Mouse (Mus musculus) frontal cortex, postnatal 10 days (tissue): ENCODE measurements around the gene Rassf1.

Experiments used
- DNase-seq, 2 experiments: peaks; one replicate each; pipeline ENCODE4 v3.0.0; 2022; ENCODE audit warnings: low spot score in 2 of 2, mixed read lengths in 1 of 2

Gene Rassf1

DNA sequence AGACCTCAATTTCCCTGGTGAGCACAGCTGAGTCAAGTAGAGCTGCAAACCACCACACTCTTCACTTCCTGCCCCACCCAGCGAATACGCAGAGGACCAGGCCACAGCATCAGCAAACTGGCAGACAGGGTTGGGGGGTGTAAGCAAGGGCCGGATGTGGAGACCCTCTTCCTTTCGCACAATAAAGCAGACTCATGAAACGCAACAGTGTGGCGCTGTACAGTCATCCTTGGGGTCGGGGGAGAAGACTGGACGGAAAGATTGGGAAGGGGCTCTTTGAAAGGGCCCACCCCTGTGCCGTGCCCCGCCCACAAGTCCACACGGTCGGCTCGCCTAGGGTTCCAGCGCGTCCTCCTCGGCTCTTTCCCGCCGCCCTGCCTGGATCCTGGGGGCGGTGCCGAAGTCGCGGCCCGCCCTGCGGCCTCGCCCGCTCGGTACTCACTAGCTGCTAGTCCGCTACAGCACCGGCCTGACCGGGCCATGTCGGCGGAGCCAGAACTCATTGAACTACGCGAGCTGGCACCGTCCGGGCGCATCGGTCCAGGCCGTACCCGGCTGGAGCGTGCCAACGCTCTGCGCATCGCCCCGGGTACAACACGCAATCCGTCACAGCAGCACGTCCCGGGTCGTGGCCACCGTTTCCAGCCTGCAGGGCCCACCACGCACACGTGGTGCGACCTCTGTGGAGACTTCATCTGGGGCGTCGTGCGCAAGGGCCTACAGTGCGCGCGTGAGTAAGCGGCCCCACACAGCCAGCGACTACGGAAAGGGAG, at the start of gene Rassf1:
Gene Rassf1 (plus strand): TSS at position 439 of the 773 bp plus-strand sequence.
- DNase-seq: no peak

DNA sequence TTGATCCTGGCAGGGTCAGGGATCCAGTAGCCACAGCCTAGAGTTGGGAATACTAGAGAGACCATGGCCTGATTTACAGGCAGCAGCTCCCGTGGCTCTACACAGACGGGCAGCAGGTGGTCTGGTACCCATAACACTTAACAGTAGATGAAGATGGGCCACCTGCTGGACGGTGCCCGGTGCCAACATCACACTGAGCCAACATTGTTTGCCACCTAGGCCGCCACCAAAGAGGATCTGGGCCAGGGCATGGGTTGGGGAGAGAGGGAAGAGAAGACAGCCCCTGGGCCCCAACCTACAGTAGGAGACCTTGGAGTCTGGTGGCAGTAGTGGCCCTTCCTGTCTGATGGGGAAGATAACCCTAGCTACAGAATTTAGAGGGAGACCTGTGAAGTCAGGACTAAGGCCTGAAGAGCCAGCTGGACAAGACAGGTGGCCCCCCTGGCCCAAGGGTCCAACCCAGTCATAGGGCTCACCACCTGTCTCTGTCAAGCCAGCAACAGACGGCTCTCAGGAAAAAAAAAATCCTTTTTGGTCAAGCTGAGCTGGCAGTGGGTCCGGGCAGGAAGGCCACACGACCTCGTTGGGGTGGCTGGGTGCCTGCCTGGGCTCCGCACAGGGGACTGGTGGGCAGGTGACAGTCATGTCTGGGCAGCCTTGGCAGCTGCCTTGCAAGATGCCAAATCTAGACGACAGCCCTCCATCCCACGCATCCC, 49.1 kb upstream of the Rassf1 start:
- no peak for DNase-seq

DNA sequence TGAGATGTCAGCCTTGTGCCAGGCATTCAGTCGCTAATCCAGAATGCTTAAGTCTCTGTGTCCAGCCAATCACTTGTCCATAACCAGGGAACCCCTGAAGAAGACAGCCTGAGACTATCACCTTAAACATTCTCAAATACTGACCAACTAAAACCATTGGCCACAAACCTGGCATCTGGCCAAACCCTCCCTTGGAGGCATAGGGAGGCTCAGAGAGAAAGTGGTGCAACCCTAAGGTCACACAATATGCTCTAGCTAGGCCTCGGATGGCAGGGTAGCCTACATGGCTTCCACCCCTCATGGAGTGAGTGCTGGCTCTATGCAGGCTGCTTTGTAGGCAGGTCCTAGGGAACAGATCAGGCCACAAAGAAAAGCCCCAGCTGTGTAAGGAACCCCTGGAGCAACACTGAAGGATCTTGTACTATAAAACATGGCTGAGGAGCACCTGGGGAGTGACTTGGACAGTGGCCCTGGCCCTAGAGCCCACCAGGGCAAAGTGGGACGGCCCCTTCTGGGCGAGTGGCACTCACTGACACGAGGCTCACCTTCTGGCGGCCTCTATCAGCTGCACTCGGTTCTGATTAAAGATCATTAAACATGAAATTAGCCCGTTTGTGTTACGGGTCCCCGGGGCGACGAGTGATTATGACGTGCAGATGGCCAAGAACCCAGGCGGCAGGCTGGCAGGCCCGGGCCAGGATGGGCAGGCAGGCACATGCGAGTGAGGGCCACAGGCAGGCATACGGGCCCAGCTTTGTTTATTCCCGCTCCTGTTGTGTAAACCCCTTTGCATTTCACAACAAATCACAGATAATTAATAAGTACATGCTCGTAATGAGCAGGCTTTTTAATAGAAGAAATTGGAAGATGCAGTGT, 46.5 kb upstream of the Rassf1 start:
- DNase-seq: no peak

DNA sequence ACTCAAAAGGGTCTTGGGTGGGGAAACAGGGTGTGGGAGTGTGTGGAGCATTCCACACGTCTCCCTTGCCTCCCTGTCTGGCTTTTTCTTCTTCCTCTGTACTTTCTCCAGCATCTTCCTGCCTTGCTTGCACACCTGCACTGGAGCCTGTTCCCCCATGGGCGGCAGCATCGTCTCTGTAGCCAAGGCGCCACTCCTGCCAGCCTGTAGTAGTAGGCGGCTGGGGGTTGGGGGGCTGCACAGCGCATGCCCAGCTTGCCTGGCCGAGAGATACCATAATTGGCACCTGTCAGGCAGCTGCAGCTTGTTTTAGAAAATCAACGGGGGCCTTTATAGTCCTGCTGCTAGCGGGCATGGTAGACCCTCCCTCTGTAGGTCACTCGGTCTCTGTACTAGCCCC, 43.1 kb upstream of the Rassf1 start:
- DNase-seq: peak; percentile 66 to 67

DNA sequence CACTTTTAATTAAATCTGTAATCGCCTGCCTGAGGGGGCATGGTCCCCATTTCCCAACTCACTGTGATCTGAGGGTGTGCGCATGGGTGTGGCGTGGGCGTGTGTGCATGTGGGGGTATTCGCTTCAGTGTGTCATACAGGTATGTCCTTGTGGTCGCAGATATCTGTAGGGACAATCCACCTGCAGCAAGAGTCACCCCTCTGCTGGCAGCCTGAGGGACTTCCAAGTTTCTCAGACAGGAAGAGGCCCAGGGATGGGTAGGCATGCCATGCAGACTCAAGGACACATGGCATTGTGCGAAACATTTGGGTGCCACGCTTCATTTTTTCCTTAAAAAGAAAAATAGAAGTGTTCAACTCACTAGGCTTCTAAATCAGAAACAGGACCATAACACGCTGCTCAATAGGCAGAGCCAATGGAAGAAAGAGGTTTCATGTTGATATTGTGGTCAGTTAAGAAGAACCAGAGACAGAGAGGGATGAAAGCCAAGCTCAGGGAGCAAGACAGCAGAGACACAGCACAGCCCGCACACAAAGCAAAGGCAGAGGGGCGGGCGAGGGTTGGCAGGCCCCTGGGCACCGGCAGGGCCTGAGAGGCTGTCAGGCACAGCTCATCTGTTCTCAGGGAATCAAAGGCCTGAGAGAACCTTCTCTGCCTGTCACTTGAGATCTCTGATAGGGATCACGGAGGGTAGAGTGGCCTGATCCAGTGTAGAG, 40.8 kb upstream of the Rassf1 start:
- no peak for DNase-seq

DNA sequence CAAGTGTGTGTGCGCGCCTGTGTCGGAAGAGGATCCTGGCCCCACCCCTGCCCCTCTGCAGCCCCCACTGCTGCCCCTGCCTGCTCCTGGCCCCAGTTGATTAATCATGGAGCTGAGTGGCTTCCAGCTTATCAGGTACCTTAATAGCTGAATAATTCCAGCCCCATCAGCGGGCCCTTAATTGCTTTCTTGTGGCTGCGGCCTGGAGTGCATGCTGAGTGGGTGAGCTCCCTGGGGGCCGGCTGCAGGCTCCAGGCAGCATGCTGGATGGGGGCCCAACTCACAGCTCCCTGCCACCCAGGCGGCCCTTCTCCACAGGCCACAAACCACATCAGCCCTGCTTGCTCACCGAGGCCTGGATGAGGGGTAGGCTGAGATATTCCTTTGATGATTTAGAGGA, 39.9 kb upstream of the Rassf1 start:
- DNase-seq: no peak

DNA sequence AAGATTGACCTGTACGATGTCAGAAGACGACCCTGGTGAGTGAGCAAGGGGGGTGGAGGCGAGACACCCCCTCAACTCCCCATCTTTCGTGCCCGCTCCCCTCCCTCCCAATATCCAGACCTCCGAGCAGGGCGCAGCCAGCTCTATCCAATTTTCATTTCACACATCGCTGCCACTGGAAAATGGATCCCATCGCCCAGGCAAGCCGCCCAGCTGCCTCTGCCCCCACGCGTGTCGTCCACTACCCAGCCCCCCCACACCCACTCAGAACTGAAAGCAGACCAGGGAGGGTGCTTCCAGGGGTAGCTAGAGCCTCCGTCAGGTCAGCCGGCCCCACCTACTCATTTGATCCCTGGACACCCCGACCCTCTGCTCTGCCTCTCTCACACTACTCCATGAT, 39.0 kb upstream of the Rassf1 start:
- DNase-seq: no peak

DNA sequence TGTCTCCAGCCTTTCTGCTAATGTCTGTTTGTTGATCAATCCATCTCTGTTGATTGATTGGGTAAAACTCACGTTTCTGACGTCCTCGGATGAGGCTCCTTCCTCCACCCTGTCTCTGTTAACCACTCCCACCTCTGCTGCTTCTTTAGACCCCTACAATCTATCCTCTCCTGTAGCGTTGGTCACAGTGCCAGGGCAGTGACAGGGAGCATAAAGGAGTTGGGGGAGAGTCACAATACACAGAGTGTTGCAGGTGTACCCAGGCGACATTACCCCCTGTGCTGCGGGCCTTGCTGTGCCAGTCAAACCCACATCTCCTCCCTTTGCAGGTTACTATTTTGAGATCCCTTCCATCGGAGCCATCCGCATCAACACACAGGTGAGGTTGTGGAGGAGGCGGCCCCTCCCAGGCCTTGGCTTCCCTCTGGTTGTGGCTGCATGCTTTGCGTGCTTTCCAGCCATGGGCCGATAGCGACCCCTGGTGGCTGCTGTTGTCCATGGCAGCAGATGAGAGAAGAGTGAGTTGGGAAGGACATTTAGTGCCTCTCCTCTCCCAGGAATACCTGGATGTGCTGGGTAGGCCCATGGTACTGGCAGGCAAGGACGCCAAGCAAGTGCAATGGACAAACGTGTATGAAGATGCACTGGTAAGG, 36.9 kb upstream of the Rassf1 start:
- peak; percentile 64 to 85 for DNase-seq

DNA sequence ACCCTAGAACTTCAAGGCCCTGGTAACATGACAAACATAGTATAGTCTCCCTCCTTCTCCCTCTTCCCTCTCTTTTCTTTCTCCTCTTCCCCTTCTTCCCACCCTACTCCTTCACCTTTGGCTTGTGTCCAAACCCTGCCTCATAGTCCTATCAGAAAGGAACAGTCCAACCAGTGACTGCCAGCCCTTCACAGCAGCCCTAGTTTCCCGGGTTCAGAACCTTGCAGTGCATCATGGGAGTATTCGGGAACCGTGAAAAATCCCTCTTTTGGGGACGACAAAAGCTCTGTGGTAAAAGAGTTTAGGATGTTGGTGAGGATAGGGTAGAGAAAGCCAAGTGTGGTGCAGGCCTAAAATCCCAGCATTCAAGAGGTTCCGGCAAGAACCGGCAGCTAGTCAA, 31.0 kb upstream of the Rassf1 start:
- DNase-seq: no peak

DNA sequence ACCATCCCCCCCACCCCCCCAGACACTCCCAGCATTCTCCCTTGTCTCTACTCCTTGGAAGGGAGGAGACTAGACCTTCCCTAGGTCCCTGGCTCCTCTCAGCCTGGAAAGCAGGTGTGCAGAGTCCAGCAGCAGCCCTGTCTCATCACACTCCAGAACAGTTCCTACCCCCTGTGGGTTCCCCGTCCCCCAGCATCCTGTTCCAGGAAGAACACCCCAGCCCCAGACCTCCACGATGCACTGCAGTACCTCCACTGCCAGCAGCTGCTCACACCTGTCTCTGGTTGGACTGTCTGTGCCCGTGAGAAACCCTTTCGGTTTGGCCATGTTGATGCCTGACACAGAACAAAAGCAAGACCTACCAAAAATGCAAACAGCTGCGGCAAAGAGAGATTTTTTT, 30.2 kb upstream of the Rassf1 start:
- no peak for DNase-seq

DNA sequence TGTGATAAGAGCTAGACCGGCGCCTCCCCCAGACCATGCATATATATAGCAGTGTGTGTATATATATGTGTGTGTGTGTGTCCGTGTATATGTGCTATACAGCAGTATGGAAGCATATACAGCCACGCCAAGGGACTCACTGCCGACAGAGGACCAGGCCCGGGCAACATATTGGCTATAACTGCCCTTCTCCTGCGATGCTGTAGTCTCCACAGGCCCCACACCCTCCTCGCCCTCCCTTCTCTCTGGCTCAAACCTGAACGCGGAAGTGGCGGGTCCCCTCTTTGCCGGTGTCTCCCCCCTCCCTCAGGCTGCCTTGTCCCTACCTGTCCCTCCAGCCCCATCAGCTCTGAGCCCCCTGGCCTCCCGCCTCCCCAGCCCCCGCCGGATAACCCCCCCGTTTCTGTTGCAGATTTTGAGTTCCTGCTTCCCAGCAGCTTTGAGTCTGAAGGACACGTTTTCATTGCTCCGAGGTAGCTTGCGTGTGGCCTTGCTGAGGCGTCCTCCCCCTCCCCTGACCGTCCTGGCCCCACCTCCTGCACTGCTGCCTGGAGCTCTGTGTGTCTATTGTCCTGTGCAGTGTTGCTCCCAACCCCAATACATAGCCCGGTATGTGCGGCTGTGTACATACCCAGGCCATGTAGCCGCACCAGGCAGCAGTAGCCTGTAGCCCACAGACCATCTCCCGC, 29.5 kb upstream of the Rassf1 start:
- DNase-seq: no peak

DNA sequence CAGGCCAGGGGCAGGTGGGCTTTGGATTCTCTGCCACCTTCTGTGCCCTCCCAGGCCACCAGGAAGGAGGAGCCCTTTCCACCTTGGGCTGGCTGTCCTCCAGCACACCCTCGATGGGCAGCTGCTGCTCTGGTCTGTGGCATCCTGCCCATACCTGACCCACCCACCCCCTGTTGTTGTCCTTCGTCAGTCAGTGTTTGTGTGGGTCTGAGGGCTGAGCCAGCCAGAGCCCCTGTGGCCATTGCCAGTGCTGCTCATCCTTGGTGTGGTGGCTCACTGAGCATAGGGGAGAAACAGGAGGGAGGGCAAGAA, 29.0 kb upstream of the Rassf1 start:
- no peak for DNase-seq

DNA sequence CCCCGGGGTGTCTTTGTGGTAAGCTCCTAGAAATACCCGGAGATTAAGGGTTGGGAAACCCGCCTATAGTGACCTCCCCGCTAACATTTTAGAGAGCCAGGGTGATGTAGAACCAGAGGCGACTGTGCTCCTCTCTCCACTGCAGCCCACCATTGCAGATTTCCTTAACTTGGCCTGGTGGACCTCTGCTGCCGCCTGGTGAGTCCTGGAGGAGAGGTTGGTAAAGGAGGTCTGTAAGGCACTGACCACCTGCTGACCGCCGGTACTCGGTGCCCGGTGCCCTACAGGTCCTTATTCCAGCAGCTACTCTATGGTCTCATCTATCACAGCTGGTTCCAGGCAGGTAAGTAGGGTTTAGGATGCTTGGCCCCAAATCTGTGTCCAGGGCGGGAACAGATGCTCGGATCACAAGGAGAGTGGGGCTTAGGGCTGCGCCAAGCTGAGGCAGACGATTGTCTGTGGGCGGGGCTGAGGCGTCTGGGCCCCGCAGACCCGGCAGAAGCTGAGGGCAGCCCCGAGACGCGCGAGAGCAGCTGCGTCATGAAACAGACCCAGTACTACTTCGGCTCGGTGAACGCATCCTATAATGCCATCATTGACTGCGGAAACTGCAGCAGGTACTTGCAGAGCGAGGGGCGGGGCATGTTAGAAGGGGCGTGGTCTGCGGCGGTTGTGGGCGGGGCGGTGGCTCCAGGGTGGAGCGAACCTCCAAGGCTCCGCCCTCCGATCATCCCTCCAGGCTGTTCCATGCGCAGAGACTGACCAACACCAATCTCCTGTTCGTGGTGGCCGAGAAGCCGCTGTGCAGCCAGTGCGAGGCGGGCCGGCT, 24.9 kb upstream of the Rassf1 start:
- DNase-seq: peak; percentile 72 to 77

DNA sequence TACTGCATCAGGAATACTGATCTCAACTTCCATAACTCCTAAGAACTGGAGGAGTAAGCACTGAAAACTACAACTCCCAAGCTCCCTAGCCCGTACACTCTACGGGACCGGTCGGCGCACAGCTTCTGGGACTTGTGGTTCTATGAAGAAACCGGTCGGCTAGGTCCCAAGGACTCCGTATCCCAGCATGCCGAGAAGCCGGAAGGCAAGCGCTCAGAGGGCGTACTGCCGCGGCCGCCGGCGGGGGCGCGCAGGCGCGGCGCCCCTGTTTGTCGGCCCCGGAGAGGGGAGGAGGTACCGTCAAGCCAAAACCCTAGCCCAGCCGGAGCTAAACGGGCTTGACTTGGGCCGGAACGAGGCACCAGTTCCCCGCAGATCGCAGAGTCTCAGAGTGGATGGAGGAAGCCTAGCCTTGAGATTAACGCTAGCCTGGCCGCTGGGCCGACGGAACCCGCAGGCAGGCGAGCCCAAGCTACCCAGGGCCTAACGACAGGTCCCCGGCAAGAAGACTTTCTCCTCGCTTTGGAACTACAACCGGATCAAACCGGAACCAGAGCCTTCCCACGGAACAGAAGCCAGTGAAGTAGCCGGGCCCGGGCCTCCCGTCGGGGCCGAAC, 17.5 kb upstream of the Rassf1 start, which contains the start of gene Tmem115:
Gene Tmem115 (plus strand): TSS at position 155 of the 617 bp plus-strand sequence.
- peak; percentile 91 to 94 for DNase-seq

DNA sequence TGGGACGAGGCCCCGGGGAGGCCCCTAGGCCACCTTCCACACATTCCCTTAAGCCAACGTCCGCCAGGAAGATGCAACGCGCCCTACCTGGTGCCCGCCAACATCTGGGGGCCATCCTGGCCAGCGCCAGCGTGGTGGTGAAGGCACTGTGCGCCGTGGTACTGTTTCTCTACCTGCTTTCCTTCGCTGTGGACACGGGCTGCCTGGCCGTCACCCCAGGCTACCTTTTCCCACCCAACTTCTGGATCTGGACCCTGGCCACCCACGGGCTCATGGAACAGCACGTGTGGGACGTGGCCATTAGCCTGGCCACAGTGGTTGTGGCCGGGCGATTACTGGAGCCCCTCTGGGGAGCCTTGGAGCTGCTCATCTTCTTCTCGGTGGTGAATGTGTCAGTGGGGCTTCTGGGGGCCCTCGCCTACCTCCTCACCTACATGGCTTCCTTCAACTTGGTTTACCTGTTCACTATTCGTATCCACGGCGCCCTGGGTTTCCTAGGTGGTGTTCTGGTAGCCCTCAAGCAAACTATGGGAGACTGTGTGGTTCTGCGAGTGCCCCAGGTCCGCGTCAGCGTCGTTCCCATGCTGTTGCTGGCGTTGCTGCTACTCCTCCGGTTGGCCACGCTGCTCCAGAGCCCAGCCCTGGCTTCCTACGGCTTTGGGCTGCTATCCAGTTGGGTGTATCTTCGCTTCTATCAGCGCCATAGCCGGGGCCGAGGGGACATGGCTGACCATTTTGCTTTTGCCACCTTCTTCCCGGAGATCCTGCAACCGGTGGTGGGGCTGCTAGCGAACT, 16.8 kb upstream of the Rassf1 start:
- DNase-seq: no peak

DNA sequence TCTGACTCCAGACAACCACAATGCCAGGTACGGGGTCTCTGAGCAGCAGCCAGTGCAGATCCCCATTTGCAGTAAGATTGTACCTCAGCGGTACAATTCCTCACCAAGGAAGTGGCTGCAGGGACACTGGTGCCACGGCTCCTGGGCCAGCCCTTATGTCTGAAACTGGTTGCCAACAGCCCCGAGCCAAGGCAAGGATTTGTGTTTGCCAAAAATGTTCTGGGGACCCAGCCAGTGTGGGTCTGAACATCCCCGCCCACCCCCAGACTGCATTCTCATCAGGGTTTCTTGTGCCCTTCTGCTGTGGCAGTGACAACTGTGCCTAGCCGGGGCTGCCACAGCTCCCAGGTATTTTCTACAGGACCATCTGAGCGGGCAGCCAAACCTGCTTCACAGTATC, 13.1 kb upstream of the Rassf1 start:
- DNase-seq: no peak

DNA sequence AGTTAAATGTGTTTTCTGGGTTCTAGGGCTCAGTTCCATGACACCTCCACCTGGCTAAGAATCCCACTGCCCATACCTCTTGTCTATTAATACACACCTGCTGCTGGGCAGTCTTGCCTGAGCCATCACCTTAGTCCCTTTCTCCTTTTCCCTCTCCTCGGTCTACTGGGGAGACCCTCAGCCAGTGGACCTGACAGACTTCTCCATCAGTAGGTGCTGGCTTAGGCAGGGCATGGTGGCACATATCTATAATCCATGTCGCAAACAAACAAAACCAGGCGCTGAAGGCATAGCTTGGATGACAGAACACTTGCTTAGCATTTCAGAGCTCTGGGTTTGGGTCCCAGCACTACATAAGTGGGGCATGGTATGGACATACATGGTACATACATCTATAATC, 12.6 kb upstream of the Rassf1 start:
- no peak for DNase-seq

DNA sequence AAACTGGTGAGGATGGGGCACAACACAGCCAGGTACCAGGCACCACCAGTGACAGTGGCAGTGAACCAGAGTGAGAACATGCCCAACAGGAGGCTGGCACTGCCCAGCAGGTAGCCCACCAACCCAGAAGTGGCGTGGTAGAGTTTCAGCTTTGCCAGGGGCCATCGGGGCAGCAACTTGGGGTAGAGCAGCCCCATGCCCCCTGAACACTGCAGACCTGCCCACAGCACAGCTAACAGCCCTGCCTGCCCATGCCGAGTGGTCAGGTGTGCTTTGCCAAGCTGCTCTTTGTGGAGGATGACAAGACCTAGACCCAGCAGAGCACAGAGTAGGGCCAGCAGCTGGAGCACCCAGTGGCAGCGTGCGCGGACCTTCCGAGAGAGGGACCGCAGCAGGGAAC, 11.4 kb upstream of the Rassf1 start:
- no peak for DNase-seq

DNA sequence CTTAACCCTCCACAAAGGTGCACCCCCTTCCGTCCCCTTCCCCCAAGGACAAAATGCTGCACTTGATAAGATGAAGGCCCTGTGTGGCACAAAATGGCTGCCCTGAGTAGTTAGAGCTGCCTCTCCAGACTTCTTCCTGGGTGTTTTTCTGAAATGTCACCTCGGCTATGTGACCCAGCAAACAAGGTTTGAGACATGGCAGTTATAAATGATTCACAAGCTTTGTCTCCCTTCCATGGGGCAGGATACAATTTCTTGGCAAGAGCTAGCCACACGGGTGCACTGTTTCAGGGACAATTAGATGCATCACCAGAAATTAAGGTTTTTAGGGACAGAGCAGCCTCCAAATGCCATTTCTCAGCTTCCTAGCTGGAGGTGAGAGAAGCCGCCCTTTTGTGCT, 10.9 kb upstream of the Rassf1 start:
- no peak for DNase-seq
